Mouse (Mus musculus) thymus, adult 2 months (tissue): ENCODE results near the gene Emilin1. TPM values are rescaled to one million over a fixed set of nuclear protein-coding genes. Genes with fewer than 3 reads are reported as not detected.

ENCODE experiments used
- DNase-seq: peaks from one replicate; pipeline ENCODE4 v3.0.0; 2021
- H3K27ac ChIP-seq: fragments of 200-500 bp; 2 replicates; pipeline ENCODE4 v1.5.1; 2012; ENCODE audit warnings: low read length, control low read depth; ENCODE audit not compliant: control insufficient read depth, insufficient read depth
- H3K27me3 ChIP-seq: fragments of 200-500 bp; 2 replicates; pipeline ENCODE4 v1.6.1; 2012; ENCODE audit warnings: mild to moderate bottlenecking, low read length, moderate library complexity, mixed read lengths; ENCODE audit not compliant: control insufficient read depth, insufficient read depth
- H3K36me3 ChIP-seq: fragments of 200-500 bp; 2 replicates; pipeline ENCODE4 v1.6.1; 2012; ENCODE audit warnings: mild to moderate bottlenecking, low read length, moderate library complexity; ENCODE audit not compliant: control insufficient read depth, insufficient read depth
- H3K4me1 ChIP-seq: fragments of 200-500 bp; replicated peaks from 2 replicates; pipeline ENCODE4 v1.6.1; 2012; ENCODE audit warnings: low read length; ENCODE audit not compliant: control insufficient read depth, insufficient read depth
- H3K4me3 ChIP-seq: fragments of 200-500 bp; 2 replicates; pipeline ENCODE4 v1.5.1; 2012; ENCODE audit warnings: mild to moderate bottlenecking, low read length, control low read depth, moderate library complexity; ENCODE audit not compliant: control insufficient read depth, insufficient read depth
- CTCF ChIP-seq: fragments of 200-500 bp; IDR thresholded peaks from 2 replicates; pipeline ENCODE4 v1.5.1; 2012; ENCODE audit warnings: mild to moderate bottlenecking, control low read depth, low read length, moderate library complexity, borderline replicate concordance; ENCODE audit not compliant: control insufficient read depth, poor library complexity, insufficient read depth; ENCODE audit errors: extremely low read depth
- POLR2A ChIP-seq: fragments of 200-500 bp; IDR thresholded peaks from 2 replicates; pipeline ENCODE4 v1.6.1; 2012; ENCODE audit warnings: mild to moderate bottlenecking, low read length, control low read depth, moderate library complexity; ENCODE audit not compliant: control insufficient read depth, poor library complexity, insufficient read depth; ENCODE audit errors: extremely low read depth
- WGBS: fragments of 180-500 bp; shearing (Covaris S2); methylation state at CpG from one replicate; pipeline ENCODE4 v1.1.7; 2018; 5-methylcytosine and 5-hydroxymethylcytosine counted together
- polyA plus RNA-seq: library from polyadenylated mRNA; depleted of rRNA; stranded (reverse); fragments of >200 nt; gene quantifications from 2 replicates; pipeline ENCODE4 v1.2.3, GENCODE M21; 2012

Emilin1 gene
- polyA plus RNA-seq, 1 experiment: 44.6 TPM

- Histone ChIP-seq H3K36me3 (peaks cover 18% of the 10 kb centered on the region; the same call in 1 of the 2 replicates), H3K27me3 (no peaks in the 10 kb centered on the region), H3K4me3 (no peak overlapping the region), H3K27ac (no peak overlapping the region), H3K4me1 (peaks cover 8% of the 10 kb centered on the region; the same call in 1 of the 2 replicates)
- 93% methylated on average over 7 of the region's 7 CpGs for WGBS
- TF ChIP-seq CTCF: no peak
- TF ChIP-seq POLR2A: no peak
- DNase-seq: no peak
Observed at GRCm38 (mm10) chr5:30890375-30890774, 22.8 kb upstream of the Emilin1 start.

- peaks cover 7% of the 10 kb centered on the region for H3K4me1 ChIP-seq
Observed at GRCm38 (mm10) chr5:30901860-30902259, 11.3 kb upstream of the Emilin1 start.

DNA sequence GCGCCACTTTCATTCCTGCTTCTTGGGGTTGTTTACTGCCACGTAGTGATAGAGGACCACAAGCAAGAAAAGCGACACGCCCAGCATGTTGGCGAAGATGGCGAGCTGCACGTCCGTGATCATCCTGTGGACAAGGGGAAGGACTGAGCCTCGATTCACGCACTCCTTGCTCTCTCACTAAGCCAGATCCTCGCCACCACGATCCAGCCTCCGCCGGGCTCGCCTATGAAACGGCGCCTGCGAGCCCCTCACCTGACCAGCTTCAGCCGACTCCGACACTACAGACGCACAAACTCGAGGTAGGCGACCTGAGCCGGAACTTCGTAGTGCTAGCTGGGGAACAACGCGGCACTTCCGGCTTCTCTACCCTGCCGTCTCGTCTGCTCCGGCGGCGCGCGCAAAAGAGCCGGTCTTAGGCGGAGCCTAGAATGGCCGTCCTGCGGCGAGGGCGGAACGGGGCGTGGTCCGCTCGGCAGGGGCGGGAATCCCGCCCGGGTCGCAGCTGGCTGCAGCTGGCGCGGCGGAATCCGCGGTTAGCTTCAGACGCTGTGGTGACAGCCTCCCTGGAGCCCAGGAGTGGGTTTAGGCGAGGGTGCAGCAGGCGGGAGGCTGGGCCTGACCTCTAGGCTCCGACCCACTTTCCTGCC lies 5.7 kb upstream of the Emilin1 start, which contains the start of gene Ost4:
Gene Ost4, minus strand, starts transcription at position 376 of the 647 bp plus-strand sequence.
- Histone ChIP-seq H3K4me1 (peaks cover 22% of the 10 kb centered on the region), H3K4me3 (peak within 1 kb of the TSS; percentile 68), H3K36me3 (peaks cover 15% of the 10 kb centered on the region), H3K27ac (peak within 1 kb of the TSS; percentile 68), H3K27me3 (no peaks in the 10 kb centered on the region)
- TF ChIP-seq CTCF (peak; percentile 57; the same call in 1 of the 2 replicates), POLR2A (peak; percentile 86)
- under 1% methylated on average over 58 of the region's 58 CpGs for WGBS
- peak; percentile 98 for DNase-seq

More at GRCm38 (mm10) chr5:30901860-30902259, 11.3 kb upstream of the Emilin1 start:
- TF ChIP-seq POLR2A (no peak), CTCF (no peak)
- H3K27me3 ChIP-seq: no peaks in the 10 kb centered on the region
- DNase-seq: no peak
- 96% methylated on average over 5 of the region's 5 CpGs for whole genome bisulfite sequencing
- H3K4me3 ChIP-seq: no peak overlapping the region
- peaks cover 36% of the 10 kb centered on the region for H3K36me3 ChIP-seq
- H3K27ac ChIP-seq: no peak overlapping the region

DNA sequence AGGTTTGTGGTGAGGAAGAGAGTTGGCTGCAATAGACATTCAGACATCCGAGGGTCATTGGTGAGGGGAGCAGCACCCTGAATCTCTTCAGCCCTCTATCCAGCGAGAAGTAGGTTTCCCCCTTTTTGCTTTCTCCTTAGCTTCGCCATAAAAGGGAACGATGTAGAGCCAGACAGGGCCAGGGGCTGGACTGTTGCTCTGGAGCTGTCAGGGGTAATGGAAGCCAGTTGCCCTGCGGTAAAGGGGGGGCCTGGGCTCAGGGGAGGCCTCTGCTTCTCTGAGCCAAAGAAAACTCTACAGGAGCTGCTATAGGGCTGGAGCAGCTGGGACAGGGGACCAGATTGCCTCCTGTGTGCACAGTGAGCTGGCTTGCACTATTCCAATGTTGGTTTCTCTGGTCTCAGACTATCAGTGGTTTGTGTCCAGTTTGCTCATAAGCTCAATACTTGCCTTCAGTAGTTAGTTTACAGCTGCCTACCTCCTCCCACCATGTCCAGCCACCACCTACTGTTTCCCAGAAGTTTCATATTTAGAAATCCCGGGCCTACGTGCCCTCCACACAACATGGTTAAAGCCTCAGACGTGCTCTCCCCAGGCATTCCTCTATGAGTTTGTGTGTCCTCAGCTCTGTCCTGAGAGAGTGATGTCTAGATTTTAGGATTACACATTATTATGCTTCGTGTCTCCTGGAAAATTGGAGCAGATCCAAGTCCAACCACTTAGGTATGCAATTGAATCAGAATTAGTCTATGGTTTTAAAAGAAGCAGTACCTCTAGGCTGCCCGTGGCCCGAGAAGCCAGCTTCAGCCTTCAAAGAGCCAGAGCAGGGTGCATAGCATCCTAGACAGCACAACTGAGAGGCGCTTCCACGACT lies 4.5 kb upstream of the Emilin1 start:
- DNase-seq: no peak
- TF ChIP-seq CTCF (no peak), POLR2A (no peak)
- 63% methylated on average over 13 of the region's 13 CpGs for WGBS

DNA sequence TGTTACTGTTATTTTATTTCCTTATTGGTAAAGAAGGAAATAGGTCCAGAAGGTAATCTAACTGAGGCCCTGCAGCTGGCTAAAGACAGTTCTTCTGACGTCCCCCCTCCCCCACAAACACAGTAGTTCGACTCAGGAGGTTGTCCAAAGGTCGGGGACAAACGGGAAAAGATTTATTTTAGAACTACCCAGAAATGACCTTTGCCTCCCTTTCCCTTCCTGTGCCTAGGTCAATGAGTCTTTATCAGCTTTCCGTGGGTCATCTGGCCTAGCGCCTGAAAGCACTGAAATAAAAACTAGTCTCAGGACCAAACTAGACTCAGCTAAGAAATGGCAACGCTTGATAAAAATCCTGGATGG lies 3.9 kb upstream of the Emilin1 start:
- no peak for DNase-seq
- Histone ChIP-seq H3K4me3 (no peak overlapping the region), H3K27ac (no peak overlapping the region), H3K36me3 (peaks cover 8% of the 10 kb centered on the region), H3K4me1 (peaks cover 38% of the 10 kb centered on the region), H3K27me3 (no peaks in the 10 kb centered on the region)
- TF ChIP-seq POLR2A: no peak
- no peak for TF ChIP-seq CTCF
- WGBS: 76% methylated on average over 7 of the region's 7 CpGs

More for the DNA sequence above, 4.5 kb upstream of the Emilin1 start:
- H3K36me3 ChIP-seq: peaks cover 10% of the 10 kb centered on the region
- peaks cover 32% of the 10 kb centered on the region for H3K4me1 ChIP-seq
- H3K27ac ChIP-seq: peak overlapping the region; percentile 68
- no peaks in the 10 kb centered on the region for H3K27me3 ChIP-seq
- H3K4me3 ChIP-seq: peak overlapping the region; percentile 51

DNA sequence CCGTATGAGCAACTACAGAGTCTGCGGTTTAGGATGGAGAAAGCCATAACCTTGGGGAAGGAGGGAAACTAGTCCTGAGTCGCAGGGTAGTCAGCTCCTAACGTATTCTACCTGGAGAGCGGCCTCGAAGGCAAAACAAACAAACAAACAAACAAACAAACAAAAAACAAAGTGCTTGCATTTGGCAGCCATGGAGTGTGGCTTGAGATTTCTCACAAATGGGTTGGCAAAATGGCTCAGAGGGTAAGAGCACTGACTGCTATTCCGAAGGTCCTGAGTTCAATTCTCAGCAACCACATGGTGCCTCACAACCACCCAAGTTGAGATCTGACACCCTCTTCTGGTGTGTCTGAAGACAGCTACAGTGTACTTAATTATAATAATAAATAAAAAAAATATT lies 3.3 kb upstream of the Emilin1 start:
- no peak for DNase-seq
- WGBS: 96% methylated on average over 7 of the region's 7 CpGs
- no peaks in the 10 kb centered on the region for H3K27me3 ChIP-seq
- H3K27ac ChIP-seq: no peak overlapping the region
- TF ChIP-seq CTCF (no peak), POLR2A (no peak)
- H3K36me3 ChIP-seq: peaks cover 2% of the 10 kb centered on the region
- H3K4me3 ChIP-seq: no peak overlapping the region
- H3K4me1 ChIP-seq: peaks cover 44% of the 10 kb centered on the region
